Mouse (Mus musculus) thymus, adult 2 months (tissue): ENCODE measurements at regions not wholly inside any gene's neighbourhood (a gene's known extent, or its start where the extent isn't known, plus 50 kb on each side); places are given as distances from the start of the nearest gene placed in this dataset.

Experiments used
- CTCF ChIP-seq: fragments of 200-500 bp; IDR thresholded peaks from 2 replicates; pipeline ENCODE4 v1.5.1; 2012; ENCODE audit warnings: mild to moderate bottlenecking, control low read depth, low read length, moderate library complexity, borderline replicate concordance; ENCODE audit not compliant: control insufficient read depth, poor library complexity, insufficient read depth; ENCODE audit errors: extremely low read depth
- POLR2A ChIP-seq: fragments of 200-500 bp; IDR thresholded peaks from 2 replicates; pipeline ENCODE4 v1.6.1; 2012; ENCODE audit warnings: mild to moderate bottlenecking, low read length, control low read depth, moderate library complexity; ENCODE audit not compliant: control insufficient read depth, poor library complexity, insufficient read depth; ENCODE audit errors: extremely low read depth

DNA sequence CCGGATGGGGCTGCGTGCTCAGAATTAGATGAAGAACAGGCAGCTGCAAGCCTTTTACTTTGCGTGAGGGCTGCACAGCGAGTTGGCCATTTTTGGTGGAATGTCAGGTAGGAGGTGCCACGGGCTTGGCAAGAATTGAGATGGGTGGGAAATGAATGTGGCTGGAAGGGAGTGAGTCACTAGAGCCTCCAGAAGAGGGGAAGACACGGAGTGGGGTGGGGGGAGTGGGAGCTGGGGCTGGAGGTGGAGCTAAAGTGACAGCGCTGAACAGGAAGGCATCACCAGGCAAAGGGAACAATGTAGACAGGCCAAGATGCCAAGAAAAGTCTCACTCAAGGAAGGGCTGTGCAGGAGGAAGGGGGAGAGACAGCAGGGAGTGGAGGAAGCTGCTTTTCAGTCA is 121.4 kb upstream of the Zc3h12a start:
- TF ChIP-seq CTCF (no peak), POLR2A (no peak)
